Mouse (Mus musculus): Measurements from ENCODE around the gene Scamp1. TPM values are rescaled to one million over a fixed set of nuclear protein-coding genes. Genes with fewer than 3 reads are reported as not detected.

Gene Scamp1
- polyA plus RNA-seq, 1 experiment from 2014 or later = 29.6 TPM

- DNase-seq (ENCODE audit: low spot score) (no peak), ATAC-seq (ENCODE audit: insufficient number of reproducible peaks, low FRiP score, low TSS enrichment, low read depth) (no peak)
- no peaks in the 10 kb centered on the region for H3K9me3 ChIP-seq (ENCODE audit: control insufficient read depth, low read length)
- no peaks in the 10 kb centered on the region for H3K27me3 ChIP-seq (ENCODE audit: control insufficient read depth, insufficient read depth, low read length)
- H3K4me3 ChIP-seq (ENCODE audit: low read depth, low read length) = no peak overlapping the region
- H3K4me1 ChIP-seq (ENCODE audit: control insufficient read depth, insufficient read depth, low read length) = no peaks in the 10 kb centered on the region
- H3K36me3 ChIP-seq (ENCODE audit: control insufficient read depth, insufficient read depth, low read length) = peaks cover 1% of the 10 kb centered on the region; the same call in 1 of the 2 replicates
- no peak overlapping the region for H3K4me2 ChIP-seq (ENCODE audit: low read depth, severe bottlenecking)
- no peak overlapping the region for H3K9ac ChIP-seq (ENCODE audit: low read length)
- H3K27ac ChIP-seq (replicated peaks; ENCODE audit: low read depth, low read length) = no peak overlapping the region
These were observed 76.8 kb downstream of the Scamp1 start for GRCm38 (mm10) chr13:94208892-94209291.

GRCm38 (mm10) chr13:94207973-94208372, 77.7 kb downstream of the Scamp1 start:
- WGBS = 97% methylated on average over 16 of the region's 16 CpGs
- Histone ChIP-seq H3K4me3 (ENCODE audit: low read depth, low read length) (no peak overlapping the region), H3K9me3 (ENCODE audit: control insufficient read depth, low read length) (no peaks in the 10 kb centered on the region), H3K36me3 (ENCODE audit: control insufficient read depth, insufficient read depth, low read length) (peaks cover 2% of the 10 kb centered on the region; the same call in 1 of the 2 replicates), H3K27me3 (ENCODE audit: control insufficient read depth, insufficient read depth, low read length) (no peaks in the 10 kb centered on the region), H3K9ac (ENCODE audit: low read length) (no peak overlapping the region), H3K27ac (replicated peaks; ENCODE audit: low read depth, low read length) (no peak overlapping the region), H3K4me2 (ENCODE audit: low read depth, severe bottlenecking) (no peak overlapping the region), H3K4me1 (ENCODE audit: control insufficient read depth, insufficient read depth, low read length) (no peaks in the 10 kb centered on the region)
- DNase-seq (ENCODE audit: low spot score) (no peak), ATAC-seq (ENCODE audit: insufficient number of reproducible peaks, low FRiP score, low TSS enrichment, low read depth) (no peak)

- no peaks in the 10 kb centered on the region for H3K27me3 ChIP-seq (ENCODE audit: control insufficient read depth, insufficient read depth, low read length)
- H3K27ac ChIP-seq (replicated peaks; ENCODE audit: low read depth, low read length) = no peak overlapping the region
- no peak overlapping the region for H3K9ac ChIP-seq (ENCODE audit: low read length)
- H3K9me3 ChIP-seq (ENCODE audit: control insufficient read depth, low read length) = no peaks in the 10 kb centered on the region
- ATAC-seq (ENCODE audit: insufficient number of reproducible peaks, low FRiP score, low TSS enrichment, low read depth) = no peak
- WGBS = 13% methylated on average over 6 of the region's 6 CpGs
- no peaks in the 10 kb centered on the region for H3K4me1 ChIP-seq (ENCODE audit: control insufficient read depth, insufficient read depth, low read length)
- peak; percentile 50 for DNase-seq (ENCODE audit: low spot score)
- no peak overlapping the region for H3K4me2 ChIP-seq (ENCODE audit: low read depth, severe bottlenecking)
- peaks cover 2% of the 10 kb centered on the region; the same call in 1 of the 2 replicates for H3K36me3 ChIP-seq (ENCODE audit: control insufficient read depth, insufficient read depth, low read length)
- no peak overlapping the region for H3K4me3 ChIP-seq (ENCODE audit: low read depth, low read length)
These were observed 80.4 kb downstream of the Scamp1 start for GRCm38 (mm10) chr13:94205234-94205633.

- DNase-seq (ENCODE audit: low spot score) (no peak), ATAC-seq (ENCODE audit: insufficient number of reproducible peaks, low FRiP score, low TSS enrichment, low read depth) (no peak)
- H3K4me1 ChIP-seq (ENCODE audit: control insufficient read depth, insufficient read depth, low read length) = no peaks in the 10 kb centered on the region
- 66% methylated on average over 8 of the region's 8 CpGs for WGBS
- no peak overlapping the region for H3K27ac ChIP-seq (replicated peaks; ENCODE audit: low read depth, low read length)
- H3K4me2 ChIP-seq (ENCODE audit: low read depth, severe bottlenecking) = no peak overlapping the region
- no peaks in the 10 kb centered on the region for H3K27me3 ChIP-seq (ENCODE audit: control insufficient read depth, insufficient read depth, low read length)
- no peak overlapping the region for H3K4me3 ChIP-seq (ENCODE audit: low read depth, low read length)
- H3K9me3 ChIP-seq (ENCODE audit: control insufficient read depth, low read length) = no peaks in the 10 kb centered on the region
- H3K9ac ChIP-seq (ENCODE audit: low read length) = no peak overlapping the region
- H3K36me3 ChIP-seq (ENCODE audit: control insufficient read depth, insufficient read depth, low read length) = 0 out of 2 replicates have a peak, but pooled peaks cover 2% of the 10 kb centered on the region
These were observed 85.8 kb downstream of the Scamp1 start for GRCm38 (mm10) chr13:94199829-94200228.

- no peak overlapping the region for H3K4me3 ChIP-seq (ENCODE audit: low read depth, low read length)
- H3K27ac ChIP-seq (replicated peaks; ENCODE audit: low read depth, low read length) = no peak overlapping the region
- 89% methylated on average over 6 of the region's 6 CpGs for WGBS
- no peak overlapping the region for H3K9ac ChIP-seq (ENCODE audit: low read length)
- no peak for DNase-seq (ENCODE audit: low spot score)
- H3K27me3 ChIP-seq (ENCODE audit: control insufficient read depth, insufficient read depth, low read length) = no peaks in the 10 kb centered on the region
- no peak for ATAC-seq (ENCODE audit: insufficient number of reproducible peaks, low FRiP score, low TSS enrichment, low read depth)
- H3K4me1 ChIP-seq (ENCODE audit: control insufficient read depth, insufficient read depth, low read length) = no peaks in the 10 kb centered on the region
- H3K9me3 ChIP-seq (ENCODE audit: control insufficient read depth, low read length) = no peaks in the 10 kb centered on the region
- H3K36me3 ChIP-seq (ENCODE audit: control insufficient read depth, insufficient read depth, low read length) = no peaks in the 10 kb centered on the region
- no peak overlapping the region for H3K4me2 ChIP-seq (ENCODE audit: low read depth, severe bottlenecking)
These were observed 87.0 kb downstream of the Scamp1 start for GRCm38 (mm10) chr13:94198616-94199015.

GRCm38 (mm10) chr13:94193227-94193626, 92.4 kb downstream of the Scamp1 start:
- Histone ChIP-seq H3K36me3 (ENCODE audit: control insufficient read depth, insufficient read depth, low read length) (no peaks in the 10 kb centered on the region), H3K9me3 (ENCODE audit: control insufficient read depth, low read length) (no peaks in the 10 kb centered on the region), H3K27me3 (ENCODE audit: control insufficient read depth, insufficient read depth, low read length) (no peaks in the 10 kb centered on the region), H3K4me3 (ENCODE audit: low read depth, low read length) (no peak overlapping the region), H3K27ac (replicated peaks; ENCODE audit: low read depth, low read length) (no peak overlapping the region), H3K4me2 (ENCODE audit: low read depth, severe bottlenecking) (no peak overlapping the region), H3K4me1 (ENCODE audit: control insufficient read depth, insufficient read depth, low read length) (peaks cover 4% of the 10 kb centered on the region; the same call in 1 of the 2 replicates), H3K9ac (ENCODE audit: low read length) (no peak overlapping the region)
- DNase-seq (ENCODE audit: low spot score) (no peak), ATAC-seq (ENCODE audit: insufficient number of reproducible peaks, low FRiP score, low TSS enrichment, low read depth) (no peak)
- 91% methylated on average over 4 of the region's 4 CpGs for WGBS

- 92% methylated on average over 1 of the region's 1 CpGs for WGBS
- H3K4me1 ChIP-seq (ENCODE audit: control insufficient read depth, insufficient read depth, low read length) = peaks cover 18% of the 10 kb centered on the region
- no peak overlapping the region for H3K4me3 ChIP-seq (ENCODE audit: low read depth, low read length)
- H3K36me3 ChIP-seq (ENCODE audit: control insufficient read depth, insufficient read depth, low read length) = no peaks in the 10 kb centered on the region
- ATAC-seq (ENCODE audit: insufficient number of reproducible peaks, low FRiP score, low TSS enrichment, low read depth) (no peak), DNase-seq (ENCODE audit: low spot score) (no peak)
- H3K27ac ChIP-seq (replicated peaks; ENCODE audit: low read depth, low read length) = no peak overlapping the region
- H3K27me3 ChIP-seq (ENCODE audit: control insufficient read depth, insufficient read depth, low read length) = no peaks in the 10 kb centered on the region
- H3K9me3 ChIP-seq (ENCODE audit: control insufficient read depth, low read length) = no peaks in the 10 kb centered on the region
- H3K4me2 ChIP-seq (ENCODE audit: low read depth, severe bottlenecking) = no peak overlapping the region
- no peak overlapping the region for H3K9ac ChIP-seq (ENCODE audit: low read length)
These were observed 95.3 kb downstream of the Scamp1 start for GRCm38 (mm10) chr13:94190386-94190785.

- H3K4me1 ChIP-seq (ENCODE audit: control insufficient read depth, insufficient read depth, low read length) = peaks cover 20% of the 10 kb centered on the region
- H3K4me3 ChIP-seq (ENCODE audit: low read depth, low read length) = no peak overlapping the region
- H3K27ac ChIP-seq (replicated peaks; ENCODE audit: low read depth, low read length) = 0 out of 2 replicates have a peak overlapping the region, but pooled peaks have one; percentile 26
- no peak overlapping the region for H3K4me2 ChIP-seq (ENCODE audit: low read depth, severe bottlenecking)
- no peak for DNase-seq (ENCODE audit: low spot score)
- no peak overlapping the region for H3K9ac ChIP-seq (ENCODE audit: low read length)
- WGBS = 36% methylated on average over 10 of the region's 10 CpGs
- no peak for ATAC-seq (ENCODE audit: insufficient number of reproducible peaks, low FRiP score, low TSS enrichment, low read depth)
- H3K9me3 ChIP-seq (ENCODE audit: control insufficient read depth, low read length) = no peaks in the 10 kb centered on the region
- H3K36me3 ChIP-seq (ENCODE audit: control insufficient read depth, insufficient read depth, low read length) = no peaks in the 10 kb centered on the region
- no peaks in the 10 kb centered on the region for H3K27me3 ChIP-seq (ENCODE audit: control insufficient read depth, insufficient read depth, low read length)
These were observed 97.2 kb downstream of the Scamp1 start for GRCm38 (mm10) chr13:94188200-94189086.

Measured in limb, embryonic 11.5 days (tissue).